Mouse (Mus musculus) liver, embryonic 14.5 days (tissue): ENCODE measurements at regions not wholly inside any gene's neighbourhood (a gene's known extent, or its start where the extent isn't known, plus 50 kb on each side); places are given as distances from the start of the nearest gene placed in this dataset.

Source experiments
- CTCF ChIP-seq: IDR thresholded peaks from 2 replicates; pipeline ENCODE4 v1.5.1; 2016; ENCODE audit warnings: antibody characterized with exemption, low read depth, control low read depth
- EP300 ChIP-seq: IDR thresholded peaks from 2 replicates; pipeline ENCODE4 v1.6.1; 2016; ENCODE audit warnings: antibody characterized with exemption, low read depth

DNA sequence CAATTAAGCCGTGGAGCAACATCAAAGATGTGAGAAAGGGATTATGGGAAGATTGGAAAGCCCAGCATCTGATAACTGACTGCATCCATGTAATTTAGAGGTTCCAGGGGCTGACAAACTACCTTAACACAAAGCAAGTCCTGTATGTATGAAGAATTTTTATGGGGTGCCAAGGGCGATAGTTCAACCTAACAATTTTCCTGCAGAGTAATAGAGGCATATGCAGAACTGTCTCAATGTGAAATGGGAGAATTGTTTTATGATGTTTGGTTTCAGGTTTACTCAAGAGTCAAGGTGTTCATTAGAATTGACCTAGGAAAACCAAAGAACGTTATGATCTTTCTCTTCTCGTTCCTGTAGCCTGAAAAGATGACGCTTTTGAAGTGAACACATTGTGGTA is 184.1 kb downstream of the Ptprc start:
- TF ChIP-seq CTCF: no peak
- no peak for TF ChIP-seq EP300
